Mouse (Mus musculus) adrenal gland, postnatal 0 days (tissue): ENCODE data around the gene Fbxo6. TPM values are rescaled to one million over a fixed set of nuclear protein-coding genes. Genes with fewer than 3 reads are reported as not detected.

ENCODE experiments used
- microRNA-seq: library from miRNA; unstranded; fragments of <30 nt; microRNA quantifications from one replicate; pipeline ENCODE4, GENCODE M21; 2016; ENCODE audit warnings: borderline replicate concordance; ENCODE audit not compliant: insufficient number of aligned reads
- polyA plus RNA-seq: library from polyadenylated mRNA; unstranded; fragments of >200 nt; fragmentation: Nextera tagmentation; extraction: Ambion mirVana; gene quantifications from 2 replicates; pipeline ENCODE4 v1.2.1, GENCODE M21; 2015

The Fbxo6 gene
- polyA plus RNA-seq, result 42.3 and 61.0 TPM in 2 replicates

GRCm38 (mm10) chr4:148151267-148152168, at the start of gene Fbxo6:
TSS of gene Fbxo6 (minus strand) at chr4:148152140.

GRCm38 (mm10) chr4:148160436-148161390, 8.8 kb upstream of the Fbxo6 start, which contains the start of the genes Fbxo44 and Fbxo2:
TSS of gene Fbxo44 (minus strand) at chr4:148160482.
TSS of gene Fbxo2 (plus strand) at chr4:148160621.

GRCm38 (mm10) chr4:148130561-148131413, 21.2 kb downstream of the Fbxo6 start, which contains the start of gene Draxin:
TSS of gene Draxin (minus strand) at chr4:148130698.

GRCm38 (mm10) chr4:148130133-148130532, 21.8 kb downstream of the Fbxo6 start, which contains the start of gene Mad2l2:
TSS of gene Mad2l2 (plus strand) at chr4:148130384.

Small RNA genes within 50 kb of the gene (microRNA-seq; reads per million reads assigned to microRNA genes)
- not detected for gene Mir7022

Other genes with a start within 250 kb of the Fbxo6 start
- gene Mfn2, start 247.4 kb downstream of the Fbxo6 start, polyA plus RNA-seq, result 30.0 and 49.6 TPM in 2 replicates
- gene Plod1, start 215.4 kb downstream of the Fbxo6 start, polyA plus RNA-seq, result 45.3 and 47.3 TPM in 2 replicates
- 17.3 and 22.2 TPM in 2 replicates for gene 2510039O18Rik, start 211.2 kb downstream of the Fbxo6 start, polyA plus RNA-seq
- 0.88 and 1.6 TPM in 2 replicates for gene Nppb, start 166.4 kb downstream of the Fbxo6 start, polyA plus RNA-seq
- gene Nppa, start 151.4 kb downstream of the Fbxo6 start, polyA plus RNA-seq, result 0.39 and 2.7 TPM in 2 replicates
- gene Clcn6, start 113.3 kb downstream of the Fbxo6 start, polyA plus RNA-seq, result 4.3 and 6.7 TPM in 2 replicates
- 12.0 and 13.9 TPM in 2 replicates for gene Mthfr, start 113.1 kb downstream of the Fbxo6 start, polyA plus RNA-seq
- gene Agtrap, start 64.1 kb downstream of the Fbxo6 start, polyA plus RNA-seq, result 37.2 and 77.1 TPM in 2 replicates
- gene Mad2l2, start 21.8 kb downstream of the Fbxo6 start, polyA plus RNA-seq, result 38.8 and 43.4 TPM in 2 replicates
- gene Draxin, start 21.4 kb downstream of the Fbxo6 start, polyA plus RNA-seq, result 0.18 and 0.33 TPM in 2 replicates
- 12.8 and 14.7 TPM in 2 replicates for gene Fbxo44, start 8.3 kb upstream of the Fbxo6 start, polyA plus RNA-seq
- 2.8 and 3.3 TPM in 2 replicates for gene Fbxo2, start 8.5 kb upstream of the Fbxo6 start, polyA plus RNA-seq
- 0.12 and 0.30 TPM in 2 replicates for gene Disp3, start 135.8 kb upstream of the Fbxo6 start, polyA plus RNA-seq